Mouse (Mus musculus) liver, adult 2 months (tissue): ENCODE results near the gene Fntb. TPM values are rescaled to one million over a fixed set of nuclear protein-coding genes. Genes with fewer than 3 reads are reported as not detected.

Experiments
- DNase-seq: peaks from one replicate; pipeline ENCODE4 v3.0.0-alpha.2; 2011; ENCODE audit warnings: low read depth, low spot score; ENCODE audit errors: extremely low read depth
- H3K27ac ChIP-seq: fragments of 200-500 bp; replicated peaks from 2 replicates; pipeline ENCODE4 v1.5.1; 2012; ENCODE audit warnings: low read depth, mild to moderate bottlenecking, control low read depth, inconsistent platforms, low read length; ENCODE audit not compliant: insufficient read depth
- H3K27me3 ChIP-seq: fragments of 200-500 bp; 2 replicates; pipeline ENCODE4 v1.6.1; 2012; ENCODE audit warnings: mild to moderate bottlenecking, moderate library complexity, low read length, inconsistent platforms; ENCODE audit not compliant: control insufficient read depth, insufficient read depth
- H3K36me3 ChIP-seq: fragments of 200-500 bp; 2 replicates; pipeline ENCODE4 v1.6.1; 2012; ENCODE audit warnings: low read length, inconsistent platforms; ENCODE audit not compliant: control insufficient read depth, insufficient read depth
- H3K4me1 ChIP-seq: fragments of 200-500 bp; 2 replicates; pipeline ENCODE4 v1.6.1; 2011; ENCODE audit warnings: low read length; ENCODE audit not compliant: control insufficient read depth, insufficient read depth
- H3K4me3 ChIP-seq: fragments of 200-500 bp; 2 replicates; pipeline ENCODE4 v1.5.1; 2011; ENCODE audit warnings: low read depth, mild to moderate bottlenecking, control low read depth, low read length, moderate library complexity; ENCODE audit not compliant: insufficient read depth
- H3K79me2 ChIP-seq: fragments of 200-500 bp; 2 replicates; pipeline ENCODE4 v1.6.1; 2012; ENCODE audit warnings: inconsistent platforms, mild to moderate bottlenecking, low read length, moderate library complexity; ENCODE audit not compliant: control insufficient read depth, insufficient read depth
- H3K9ac ChIP-seq: fragments of 200-500 bp; 2 replicates; pipeline ENCODE4 v1.6.1; 2012; ENCODE audit warnings: low read depth, mild to moderate bottlenecking, control low read depth, inconsistent platforms, low read length
- CTCF ChIP-seq: fragments of 200-500 bp; IDR thresholded peaks from 2 replicates; pipeline ENCODE4 v1.5.1; 2011; ENCODE audit warnings: low read depth, low read length, control low read depth
- POLR2A ChIP-seq: fragments of 200-500 bp; IDR thresholded peaks from 2 replicates; pipeline ENCODE4 v1.6.1; 2011; ENCODE audit warnings: low read length, control low read depth; ENCODE audit not compliant: insufficient read depth; ENCODE audit errors: extremely low read depth
- WGBS: fragments of 180-500 bp; shearing (Covaris S2); methylation state at CpG from one replicate; pipeline ENCODE4 v1.1.7; 2018; 5-methylcytosine and 5-hydroxymethylcytosine counted together
- polyA plus RNA-seq: library from polyadenylated mRNA; depleted of rRNA; stranded (reverse); fragments of >200 nt; gene quantifications from 2 replicates; pipeline ENCODE4 v1.2.3, GENCODE M21; 2012
- total RNA-seq: library from RNA; depleted of rRNA; stranded (reverse); fragments of >200 nt; gene quantifications from 2 replicates; pipeline ENCODE4 v1.2.3, GENCODE M21; 2014

Gene Fntb
- total and polyA plus RNA-seq, 2 experiments, result 1.4 to 6.5 TPM

DNA sequence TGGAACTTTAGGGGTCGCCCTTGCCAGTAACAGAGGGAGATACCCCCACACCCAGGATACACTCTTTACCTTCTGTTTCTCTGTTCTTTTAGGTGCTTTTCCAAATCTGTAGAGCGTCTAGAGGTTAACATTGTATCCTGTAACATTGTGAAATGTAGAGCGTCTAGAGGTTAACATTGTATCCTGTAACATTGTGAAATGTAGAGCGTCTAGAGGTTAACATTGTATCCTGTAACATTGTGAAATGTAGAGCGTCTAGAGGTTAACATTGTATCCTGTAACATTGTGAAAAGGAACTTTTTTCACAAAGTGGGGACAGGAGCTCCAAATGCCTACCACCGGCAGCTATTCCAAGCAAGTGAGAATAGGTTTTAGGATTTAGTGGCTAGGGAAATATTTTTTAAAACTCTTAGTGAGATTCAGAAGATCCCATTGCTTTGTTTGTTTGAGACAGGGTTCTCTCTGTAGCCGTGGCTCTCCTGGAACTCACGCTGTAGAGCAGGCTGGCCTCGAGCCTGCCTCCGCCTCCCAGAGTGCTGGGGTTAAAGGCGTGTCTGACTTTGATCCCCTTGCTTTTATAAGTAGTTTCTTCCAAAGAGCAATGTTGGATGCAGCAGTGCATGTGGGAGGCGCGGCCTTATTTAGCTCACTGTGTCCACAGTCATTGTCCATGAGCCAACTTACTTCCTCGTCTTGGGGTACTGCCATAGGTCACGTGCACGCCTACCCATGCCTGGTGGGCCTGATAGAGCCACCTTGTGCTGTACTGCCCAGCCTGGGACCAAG lies 127.7 kb downstream of the Fntb start:
- no peaks in the 10 kb centered on the region for H3K79me2 ChIP-seq
- no peak for DNase-seq
- TF ChIP-seq POLR2A, result no peak
- TF ChIP-seq CTCF, result no peak
- H3K27me3 ChIP-seq, result no peaks in the 10 kb centered on the region
- H3K27ac ChIP-seq, result no peak overlapping the region
- H3K4me1 ChIP-seq, result no peaks in the 10 kb centered on the region
- WGBS, result 84% methylated on average over 16 of the region's 16 CpGs
- no peaks in the 10 kb centered on the region for H3K36me3 ChIP-seq
- no peak overlapping the region for H3K4me3 ChIP-seq
- H3K9ac ChIP-seq, result no peak overlapping the region

DNA sequence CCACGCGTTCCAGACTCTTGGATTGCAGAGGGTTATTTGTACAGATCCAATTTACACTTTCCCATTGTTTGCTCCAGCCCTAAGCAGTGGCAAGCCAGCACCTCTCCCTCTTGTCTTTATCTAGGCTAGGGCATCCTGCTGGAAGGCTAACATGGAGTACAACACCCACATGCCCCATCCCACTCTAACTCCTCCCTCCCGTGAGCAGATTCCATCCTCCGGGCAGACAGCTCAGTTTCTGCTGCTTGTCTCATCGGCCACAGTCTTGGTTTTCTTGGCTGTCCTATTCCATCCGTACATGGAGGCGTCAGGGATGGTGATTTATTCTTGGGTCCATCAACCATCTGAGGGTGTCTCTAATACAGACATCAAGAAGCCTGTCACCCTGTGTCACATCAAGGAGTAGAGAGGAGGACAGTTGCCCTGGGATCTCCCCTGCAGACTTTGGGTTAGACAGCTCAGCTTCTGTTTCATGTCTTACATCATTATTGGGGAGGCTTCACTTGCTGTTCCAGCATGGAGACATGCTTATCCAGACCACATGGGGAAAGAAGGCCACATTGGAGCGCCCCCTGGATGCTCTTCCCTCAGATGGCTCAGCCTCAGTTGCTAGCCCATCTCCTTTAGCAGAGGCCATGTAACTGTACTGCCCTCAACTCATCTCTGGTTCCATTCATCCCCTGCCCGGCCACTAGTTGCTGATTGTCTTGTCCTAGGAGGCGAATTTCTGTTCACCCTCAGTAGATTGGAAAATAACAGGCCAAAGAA lies 129.6 kb downstream of the Fntb start:
- no peaks in the 10 kb centered on the region for H3K4me1 ChIP-seq
- no peak for TF ChIP-seq CTCF
- no peak for TF ChIP-seq POLR2A
- 89% methylated on average over 10 of the region's 10 CpGs for WGBS
- H3K27me3 ChIP-seq, result no peaks in the 10 kb centered on the region
- no peaks in the 10 kb centered on the region for H3K36me3 ChIP-seq
- no peak overlapping the region for H3K9ac ChIP-seq
- H3K79me2 ChIP-seq, result no peaks in the 10 kb centered on the region
- no peak overlapping the region for H3K4me3 ChIP-seq
- DNase-seq, result no peak
- no peak overlapping the region for H3K27ac ChIP-seq

DNA sequence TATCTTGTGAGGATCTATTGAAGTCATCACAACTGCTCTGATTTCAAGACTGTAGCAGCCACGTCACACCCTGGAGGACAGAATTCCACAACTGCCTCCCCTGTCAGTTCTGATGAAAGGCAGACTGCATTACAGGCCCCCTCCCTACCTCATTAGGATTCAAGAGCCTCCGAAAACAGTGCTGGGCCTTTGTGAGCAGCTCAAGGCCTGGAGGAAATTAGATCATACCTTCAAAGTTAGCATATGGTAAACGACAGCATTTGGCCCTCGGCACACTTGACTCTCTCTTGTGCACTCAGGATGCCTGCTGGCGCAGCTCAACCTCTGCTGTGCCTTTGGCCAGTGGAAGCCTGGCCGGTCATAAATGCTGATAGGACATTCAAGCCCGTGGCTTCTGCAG lies 130.4 kb downstream of the Fntb start:
- H3K79me2 ChIP-seq, result no peaks in the 10 kb centered on the region
- H3K4me3 ChIP-seq, result no peak overlapping the region
- no peaks in the 10 kb centered on the region for H3K4me1 ChIP-seq
- WGBS, result 92% methylated on average over 7 of the region's 7 CpGs
- no peaks in the 10 kb centered on the region for H3K36me3 ChIP-seq
- no peaks in the 10 kb centered on the region for H3K27me3 ChIP-seq
- TF ChIP-seq POLR2A (no peak), CTCF (no peak)
- no peak overlapping the region for H3K27ac ChIP-seq
- H3K9ac ChIP-seq, result no peak overlapping the region
- no peak for DNase-seq

DNA sequence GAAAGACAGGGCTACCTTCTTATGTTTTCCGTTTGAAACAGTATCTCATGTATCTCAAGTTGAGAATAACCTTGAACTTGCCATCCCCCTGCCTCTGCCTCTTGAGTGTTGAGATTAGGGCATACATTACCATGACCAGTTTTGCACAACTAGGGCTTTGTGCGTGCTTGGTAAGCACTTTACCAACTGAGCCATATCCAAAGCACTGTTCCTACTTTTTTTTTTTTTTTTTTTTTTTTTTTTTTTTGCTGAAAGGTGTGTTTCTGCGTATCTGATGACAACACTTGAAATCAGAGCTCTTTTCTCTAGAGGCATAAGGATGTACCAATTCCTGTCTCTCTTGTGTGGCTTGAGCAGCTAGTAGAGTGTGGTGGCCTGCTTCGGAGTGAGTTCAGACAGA lies 131.2 kb downstream of the Fntb start:
- TF ChIP-seq CTCF, result no peak
- TF ChIP-seq POLR2A, result no peak
- Histone ChIP-seq H3K4me3 (no peak overlapping the region), H3K4me1 (no peaks in the 10 kb centered on the region), H3K79me2 (no peaks in the 10 kb centered on the region), H3K9ac (no peak overlapping the region), H3K27ac (no peak overlapping the region), H3K36me3 (no peaks in the 10 kb centered on the region), H3K27me3 (no peaks in the 10 kb centered on the region)
- DNase-seq, result no peak
- 88% methylated on average over 4 of the region's 4 CpGs for WGBS

DNA sequence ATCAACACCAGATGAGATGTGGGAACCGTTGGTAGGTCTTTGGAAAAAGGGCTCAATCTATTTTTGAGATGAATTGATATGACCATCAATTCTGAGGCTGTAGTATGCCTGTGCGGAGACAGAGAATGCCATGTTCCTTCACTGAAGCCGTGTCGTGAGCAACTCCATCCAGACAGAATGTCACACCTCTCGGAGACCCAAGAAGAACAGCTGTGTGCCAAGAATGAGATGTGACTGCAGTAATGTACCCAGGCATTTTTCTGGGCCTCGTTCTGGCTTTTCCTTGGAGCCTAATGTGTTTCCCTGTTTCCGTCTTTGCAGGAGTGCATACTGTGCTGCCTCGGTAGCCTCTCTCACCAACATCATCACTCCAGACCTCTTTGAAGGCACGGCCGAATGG lies 131.6 kb downstream of the Fntb start:
- H3K9ac ChIP-seq, result no peak overlapping the region
- H3K4me1 ChIP-seq, result no peaks in the 10 kb centered on the region
- 95% methylated on average over 10 of the region's 10 CpGs for WGBS
- H3K27me3 ChIP-seq, result no peaks in the 10 kb centered on the region
- H3K79me2 ChIP-seq, result no peaks in the 10 kb centered on the region
- H3K27ac ChIP-seq, result no peak overlapping the region
- no peaks in the 10 kb centered on the region for H3K36me3 ChIP-seq
- no peak for TF ChIP-seq POLR2A
- no peak for TF ChIP-seq CTCF
- no peak for DNase-seq
- no peak overlapping the region for H3K4me3 ChIP-seq

DNA sequence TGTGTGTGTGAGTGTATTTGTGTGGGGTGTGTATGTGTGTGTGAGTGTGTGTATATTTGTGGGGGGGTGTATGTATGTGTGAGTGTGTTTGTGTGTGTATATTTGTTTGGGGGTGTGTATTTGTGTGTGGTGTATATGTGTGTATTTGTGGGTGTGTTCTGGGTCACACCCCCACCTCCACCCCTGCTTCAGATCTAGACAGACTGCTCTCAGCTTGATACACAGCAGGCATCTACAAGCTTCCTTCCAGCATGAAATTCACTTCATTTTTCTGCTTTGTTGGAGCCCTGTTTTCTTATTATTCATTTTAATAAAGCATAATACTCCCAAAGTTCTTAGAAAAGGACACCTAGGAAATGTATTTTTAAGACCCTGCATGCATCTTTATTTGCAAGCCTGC lies 132.8 kb downstream of the Fntb start:
- Histone ChIP-seq H3K79me2 (no peaks in the 10 kb centered on the region), H3K36me3 (no peaks in the 10 kb centered on the region), H3K9ac (no peak overlapping the region), H3K4me3 (no peak overlapping the region), H3K4me1 (no peaks in the 10 kb centered on the region), H3K27me3 (no peaks in the 10 kb centered on the region), H3K27ac (no peak overlapping the region)
- no peak for TF ChIP-seq POLR2A
- TF ChIP-seq CTCF, result no peak
- DNase-seq, result no peak
